7 mouse cellular contexts compared by ENCODE assay signal in genomic region chr10:37397271-37397991, GRCm38 (mm10).
DNase-seq lines count a peak whose midpoint lies in the region; ATAC-seq lines count a peak whose summit lies in the region.

No protein-coding gene starts in this region.

- ATAC-seq in intestine, embryonic 15.5 days, result peak; percentile 92
- ATAC-seq in limb, embryonic 13.5 days (ENCODE audit: low FRiP score, low read depth), result peak; percentile 72
- ATAC-seq in midbrain, embryonic 14.5 days (ENCODE audit: low FRiP score, low TSS enrichment), result peak; percentile 95

- H3K4me2 ChIP-seq in intestine, embryonic 15.5 days (replicated peaks), result peak overlapping the region; percentile 74
- H3K4me2 ChIP-seq in limb, embryonic 13.5 days (replicated peaks), result peak overlapping the region; percentile 68
- peak overlapping the region; percentile 57 for H3K4me2 ChIP-seq in midbrain, embryonic 14.5 days (ENCODE audit: low read length)

- WGBS in intestine, embryonic 15.5 days, result 4% methylated on average over 18 of the region's 18 CpGs
- WGBS in limb, embryonic 13.5 days, result 2% methylated on average over 18 of the region's 18 CpGs
- 1% methylated on average over 18 of the region's 18 CpGs for WGBS in midbrain, embryonic 14.5 days

- peak overlapping the region; percentile 34; the same call in 1 of the 2 replicates for H3K9ac ChIP-seq in intestine, embryonic 15.5 days
- peak overlapping the region; percentile 53 for H3K9ac ChIP-seq in limb, embryonic 13.5 days
- peak overlapping the region; percentile 36 for H3K9ac ChIP-seq in midbrain, embryonic 14.5 days (replicated peaks; ENCODE audit: low read length)

- H3K36me3 ChIP-seq in intestine, embryonic 15.5 days, result no peaks in the 10 kb centered on the region
- no peaks in the 10 kb centered on the region for H3K36me3 ChIP-seq in limb, embryonic 13.5 days
- H3K36me3 ChIP-seq in midbrain, embryonic 14.5 days (ENCODE audit: control insufficient read depth, insufficient read depth, low read length), result no peaks in the 10 kb centered on the region

- no peaks in the 10 kb centered on the region for H3K27me3 ChIP-seq in intestine, embryonic 15.5 days (replicated peaks)
- H3K27me3 ChIP-seq in limb, embryonic 13.5 days, result no peaks in the 10 kb centered on the region
- no peaks in the 10 kb centered on the region for H3K27me3 ChIP-seq in midbrain, embryonic 14.5 days (ENCODE audit: control insufficient read depth, insufficient read depth, low read length)

- DNase-seq in adrenal gland, postnatal 36 days, result peak; percentile 39
- DNase-seq in embryo, embryonic 10 days (ENCODE audit: low spot score), result peak; percentile 85
- DNase-seq in gastrocnemius, postnatal 4 days (ENCODE audit: low spot score in 2 of 2), result peak; percentile 30 to 52
- peak; percentile 83 for DNase-seq in midbrain, embryonic 14.5 days
- peak; percentile 4 to 28 for DNase-seq in spleen, postnatal 36 days (ENCODE audit: low spot score in 2 of 2)

- peaks cover 11% of the 10 kb centered on the region; the same call in 1 of the 2 replicates for H3K4me1 ChIP-seq in intestine, embryonic 15.5 days (replicated peaks)
- H3K4me1 ChIP-seq in limb, embryonic 13.5 days, result peaks cover 28% of the 10 kb centered on the region
- peaks cover 20% of the 10 kb centered on the region for H3K4me1 ChIP-seq in midbrain, embryonic 14.5 days (ENCODE audit: control insufficient read depth, insufficient read depth, low read length)

- peak overlapping the region; percentile 30 for H3K4me3 ChIP-seq in intestine, embryonic 15.5 days (replicated peaks)
- peak overlapping the region; percentile 34 for H3K4me3 ChIP-seq in limb, embryonic 13.5 days
- H3K4me3 ChIP-seq in midbrain, embryonic 14.5 days (replicated peaks; ENCODE audit: low read depth, low read length), result peak overlapping the region; percentile 29

- peak overlapping the region; percentile 76 for H3K27ac ChIP-seq in intestine, embryonic 15.5 days
- peak overlapping the region; percentile 55; the same call in 1 of the 2 replicates for H3K27ac ChIP-seq in limb, embryonic 13.5 days
- H3K27ac ChIP-seq in midbrain, embryonic 14.5 days (replicated peaks; ENCODE audit: low read depth, low read length), result peak overlapping the region; percentile 75

- H3K9me3 ChIP-seq in intestine, embryonic 15.5 days, result no peaks in the 10 kb centered on the region
- H3K9me3 ChIP-seq in limb, embryonic 13.5 days, result no peaks in the 10 kb centered on the region
- no peaks in the 10 kb centered on the region for H3K9me3 ChIP-seq in midbrain, embryonic 14.5 days (ENCODE audit: control insufficient read depth, low read length)

Comparison
In these comparisons a context has a peak if more than half of its experiments do, and no peak if none do; other contexts are left out.
1. Peak in every context shown above with its lines: DNase-seq, ATAC-seq, H3K4me3 ChIP-seq and H3K27ac ChIP-seq.
2. DNase-seq: peak in every context shown above with its lines; median percentile 85 in embryo, embryonic 10 days; 83 in midbrain, embryonic 14.5 days; 41 in gastrocnemius, postnatal 4 days; 39 in adrenal gland, postnatal 36 days; 16 in spleen, postnatal 36 days.